Mouse (Mus musculus): Measurements from ENCODE around the gene Pgpep1. TPM values are rescaled to one million over a fixed set of nuclear protein-coding genes. Genes with fewer than 3 reads are reported as not detected.
A peak's percentile ranks its signal among the peaks of the same experiment; 100 is the strongest.

The Pgpep1 gene
- total and polyA plus RNA-seq, 2 experiments from 2014 or later: 44.2 to 65.7 TPM

DNA sequence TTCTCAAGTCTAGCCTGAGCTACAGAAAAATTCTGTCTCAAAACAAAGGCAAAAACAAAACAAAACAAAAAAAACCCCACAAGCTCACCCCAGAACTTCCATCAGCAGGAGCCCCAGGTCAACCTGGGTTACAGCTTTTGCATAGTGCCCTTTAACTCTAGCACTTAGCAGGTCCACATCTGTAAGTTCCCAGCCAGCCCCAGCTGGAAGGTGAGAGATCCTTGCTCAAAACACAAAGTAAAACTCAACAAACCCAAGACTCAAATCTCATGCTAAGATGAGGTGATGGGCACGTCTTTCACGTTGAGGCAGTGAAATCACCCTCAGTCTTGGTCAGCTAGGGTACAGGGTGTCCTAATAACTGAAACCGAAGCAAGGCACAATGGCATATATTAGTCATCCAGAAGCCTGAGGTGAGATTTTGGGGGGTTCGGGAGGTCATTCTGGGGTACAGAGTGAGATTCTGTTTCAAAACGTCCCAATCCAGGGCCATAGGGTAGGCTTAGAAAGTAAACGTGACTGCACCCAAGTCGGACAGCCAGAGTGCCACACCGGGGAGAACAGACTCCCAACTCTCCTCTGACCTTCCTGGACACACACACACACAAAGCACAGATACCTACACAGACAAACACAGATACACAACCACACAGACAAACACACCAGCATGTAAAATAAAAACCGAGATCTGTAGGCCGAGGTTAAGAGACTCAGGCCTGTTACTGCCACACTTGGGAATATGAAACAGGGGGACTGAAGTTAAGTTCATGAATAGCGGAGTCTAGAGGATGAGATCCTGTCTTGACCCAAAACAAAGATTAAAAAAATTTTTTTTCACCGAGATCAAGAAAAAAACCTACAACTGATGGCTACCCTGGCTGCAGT is 37.4 kb upstream of the Pgpep1 start:
- 73% methylated on average over 12 of the region's 12 CpGs for WGBS
- ATAC-seq (no peak), DNase-seq (ENCODE audit: low spot score) (no peak)
- Histone ChIP-seq H3K9me3 (ENCODE audit: low read length) (no peaks in the 10 kb centered on the region), H3K4me2 (ENCODE audit: low read depth, low read length) (peak overlapping the region; percentile 61), H3K36me3 (ENCODE audit: insufficient read depth, low read length) (0 out of 2 replicates have a peak, but pooled peaks cover under 1% of the 10 kb centered on the region), H3K9ac (replicated peaks; ENCODE audit: low read length) (peak overlapping the region; percentile 98), H3K4me3 (ENCODE audit: low read length) (peak overlapping the region; percentile 90), H3K27me3 (ENCODE audit: insufficient read depth, low read length) (no peaks in the 10 kb centered on the region), H3K4me1 (ENCODE audit: insufficient read depth, low read length) (peaks cover 18% of the 10 kb centered on the region), H3K27ac (peak overlapping the region; percentile 99)
- no peak for TF ChIP-seq CTCF (IDR thresholded peaks at IDR 0.05; ENCODE audit: low read depth)

DNA sequence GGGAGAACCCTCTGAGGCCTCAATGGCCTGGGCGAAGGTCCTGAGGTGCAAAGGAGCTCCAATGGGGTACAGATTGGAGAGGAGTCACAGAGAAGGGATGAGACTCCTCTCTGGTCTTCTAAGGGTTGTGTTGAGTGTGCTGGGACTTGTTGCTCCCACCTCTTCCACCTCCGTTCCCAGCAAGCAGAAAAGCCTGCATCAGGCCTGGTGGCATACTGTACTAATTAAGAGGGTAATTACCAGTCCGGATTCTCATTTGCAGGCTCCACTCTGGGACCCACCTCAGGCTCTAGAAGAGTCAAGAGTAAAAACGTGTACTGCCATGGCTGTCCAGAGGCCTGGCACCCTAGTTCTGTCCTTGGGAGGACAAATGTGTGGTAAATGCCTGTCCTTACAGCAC is 36.8 kb upstream of the Pgpep1 start:
- H3K27ac ChIP-seq: peak overlapping the region; percentile 99; the same call in 1 of the 2 replicates
- WGBS: 38% methylated on average over 4 of the region's 4 CpGs
- H3K36me3 ChIP-seq (ENCODE audit: insufficient read depth, low read length): no peaks in the 10 kb centered on the region
- peak overlapping the region; percentile 43; the same call in 1 of the 2 replicates for H3K9ac ChIP-seq (replicated peaks; ENCODE audit: low read length)
- no peak for ATAC-seq
- no peak for TF ChIP-seq CTCF (IDR thresholded peaks at IDR 0.05; ENCODE audit: low read depth)
- DNase-seq (ENCODE audit: low spot score): no peak
- no peak overlapping the region for H3K4me3 ChIP-seq (ENCODE audit: low read length)
- no peaks in the 10 kb centered on the region for H3K27me3 ChIP-seq (ENCODE audit: insufficient read depth, low read length)
- peaks cover 15% of the 10 kb centered on the region for H3K4me1 ChIP-seq (ENCODE audit: insufficient read depth, low read length)
- peak overlapping the region; percentile 56 for H3K4me2 ChIP-seq (ENCODE audit: low read depth, low read length)
- no peaks in the 10 kb centered on the region for H3K9me3 ChIP-seq (ENCODE audit: low read length)

GRCm38 (mm10) chr8:70696019-70696885 is 36.1 kb upstream of the Pgpep1 start:
- ATAC-seq (no peak), DNase-seq (ENCODE audit: low spot score) (peak; percentile 84)
- Histone ChIP-seq H3K9me3 (ENCODE audit: low read length) (no peaks in the 10 kb centered on the region), H3K9ac (replicated peaks; ENCODE audit: low read length) (peak overlapping the region; percentile 43; the same call in 1 of the 2 replicates), H3K36me3 (ENCODE audit: insufficient read depth, low read length) (no peaks in the 10 kb centered on the region), H3K4me2 (ENCODE audit: low read depth, low read length) (peak overlapping the region; percentile 56), H3K4me1 (ENCODE audit: insufficient read depth, low read length) (peaks cover 15% of the 10 kb centered on the region), H3K27ac (peak overlapping the region; percentile 99), H3K27me3 (ENCODE audit: insufficient read depth, low read length) (no peaks in the 10 kb centered on the region), H3K4me3 (ENCODE audit: low read length) (peak overlapping the region; percentile 20; the same call in 1 of the 2 replicates)
- no peak for TF ChIP-seq CTCF (IDR thresholded peaks at IDR 0.05; ENCODE audit: low read depth)
- WGBS: 7% methylated on average over 31 of the region's 31 CpGs

- Histone ChIP-seq H3K4me1 (ENCODE audit: insufficient read depth, low read length) (peaks cover 15% of the 10 kb centered on the region), H3K27me3 (ENCODE audit: insufficient read depth, low read length) (no peaks in the 10 kb centered on the region), H3K4me2 (ENCODE audit: low read depth, low read length) (no peak overlapping the region), H3K36me3 (ENCODE audit: insufficient read depth, low read length) (no peaks in the 10 kb centered on the region), H3K27ac (0 out of 2 replicates have a peak overlapping the region, but pooled peaks have one; percentile 99), H3K9me3 (ENCODE audit: low read length) (no peaks in the 10 kb centered on the region), H3K4me3 (ENCODE audit: low read length) (no peak overlapping the region), H3K9ac (replicated peaks; ENCODE audit: low read length) (no peak overlapping the region)
- 31% methylated on average over 32 of the region's 32 CpGs for WGBS
- no peak for TF ChIP-seq CTCF (IDR thresholded peaks at IDR 0.05; ENCODE audit: low read depth)
- no peak for ATAC-seq
- no peak for DNase-seq (ENCODE audit: low spot score)
Measured at GRCm38 (mm10) chr8:70695318-70696018, 35.3 kb upstream of the Pgpep1 start.

- no peaks in the 10 kb centered on the region for H3K27me3 ChIP-seq (ENCODE audit: insufficient read depth, low read length)
- no peaks in the 10 kb centered on the region for H3K9me3 ChIP-seq (ENCODE audit: low read length)
- DNase-seq (ENCODE audit: low spot score): no peak
- no peak overlapping the region for H3K27ac ChIP-seq
- no peak for TF ChIP-seq CTCF (IDR thresholded peaks at IDR 0.05; ENCODE audit: low read depth)
- H3K9ac ChIP-seq (replicated peaks; ENCODE audit: low read length): no peak overlapping the region
- H3K4me2 ChIP-seq (ENCODE audit: low read depth, low read length): no peak overlapping the region
- peaks cover 15% of the 10 kb centered on the region for H3K4me1 ChIP-seq (ENCODE audit: insufficient read depth, low read length)
- H3K36me3 ChIP-seq (ENCODE audit: insufficient read depth, low read length): no peaks in the 10 kb centered on the region
- no peak overlapping the region for H3K4me3 ChIP-seq (ENCODE audit: low read length)
- no peak for ATAC-seq
- WGBS: 75% methylated on average over 5 of the region's 5 CpGs
Measured at GRCm38 (mm10) chr8:70693636-70694035, 33.4 kb upstream of the Pgpep1 start.

DNA sequence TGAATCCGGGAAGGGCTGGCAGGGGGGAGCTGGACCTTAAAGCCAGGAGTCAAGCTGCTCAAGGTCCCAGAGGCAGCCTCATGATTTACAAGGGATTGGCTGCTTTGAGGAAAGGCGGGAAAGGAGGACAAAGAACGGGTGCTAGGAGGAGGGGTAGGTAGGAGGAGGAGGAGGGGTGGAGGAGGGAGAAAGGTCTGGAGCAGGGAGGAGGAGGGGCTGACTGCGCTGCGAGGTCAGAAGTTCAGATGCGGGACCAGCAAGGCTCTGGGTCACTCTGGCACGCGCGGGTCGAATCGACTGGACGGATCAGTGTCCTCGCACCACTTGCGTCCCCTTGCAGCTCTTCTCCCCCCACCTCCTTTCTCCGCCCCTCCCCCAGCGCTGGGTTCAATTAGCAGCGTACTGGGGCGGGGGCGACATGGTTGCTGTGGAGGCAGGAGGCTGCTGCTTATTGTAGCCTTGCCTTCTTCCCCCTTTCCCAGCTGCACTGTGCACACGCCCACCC is 31.6 kb upstream of the Pgpep1 start:
- H3K4me2 ChIP-seq (ENCODE audit: low read depth, low read length): peak overlapping the region; percentile 53
- no peaks in the 10 kb centered on the region for H3K9me3 ChIP-seq (ENCODE audit: low read length)
- H3K36me3 ChIP-seq (ENCODE audit: insufficient read depth, low read length): no peaks in the 10 kb centered on the region
- no peak overlapping the region for H3K27ac ChIP-seq
- WGBS: under 1% methylated on average over 20 of the region's 20 CpGs
- H3K4me1 ChIP-seq (ENCODE audit: insufficient read depth, low read length): peaks cover 10% of the 10 kb centered on the region
- DNase-seq (ENCODE audit: low spot score) (no peak), ATAC-seq (peak; percentile 13)
- H3K27me3 ChIP-seq (ENCODE audit: insufficient read depth, low read length): no peaks in the 10 kb centered on the region
- peak overlapping the region; percentile 41; the same call in 1 of the 2 replicates for H3K9ac ChIP-seq (replicated peaks; ENCODE audit: low read length)
- H3K4me3 ChIP-seq (ENCODE audit: low read length): peak overlapping the region; percentile 16
- no peak for TF ChIP-seq CTCF (IDR thresholded peaks at IDR 0.05; ENCODE audit: low read depth)

All from hindbrain, postnatal 0 days (tissue).